Mouse (Mus musculus) adrenal gland, postnatal 14 days (tissue): ENCODE results near the gene Usp29. TPM values are rescaled to one million over a fixed set of nuclear protein-coding genes. Genes with fewer than 3 reads are reported as not detected.
"Not testable (repeated sequence)": the region's sequence is repeated elsewhere in the genome, so short reads cannot be mapped to it uniquely, and the experiment has no call there.

ENCODE experiments used
- DNase-seq: peaks from one replicate; pipeline ENCODE4 v3.0.0; 2021; ENCODE audit warnings: mixed read lengths
- microRNA-seq, 2 experiments: library from miRNA; unstranded; fragments of <30 nt; microRNA quantifications; one replicate each; pipeline ENCODE4 v1.2.0; 2021
- total RNA-seq: library from RNA; stranded (reverse); gene quantifications from 2 replicates; pipeline ENCODE4 v1.2.3, GENCODE M21; 2021

The Usp29 gene
- total RNA-seq, 1 experiment from 2014 or later: 2.7 TPM

- no peak for DNase-seq
Measured at GRCm38 (mm10) chr7:6929286-6929685, 198.9 kb downstream of the Usp29 start.

GRCm38 (mm10) chr7:6934741-6935140 is 204.4 kb downstream of the Usp29 start:
- DNase-seq: no peak

DNA sequence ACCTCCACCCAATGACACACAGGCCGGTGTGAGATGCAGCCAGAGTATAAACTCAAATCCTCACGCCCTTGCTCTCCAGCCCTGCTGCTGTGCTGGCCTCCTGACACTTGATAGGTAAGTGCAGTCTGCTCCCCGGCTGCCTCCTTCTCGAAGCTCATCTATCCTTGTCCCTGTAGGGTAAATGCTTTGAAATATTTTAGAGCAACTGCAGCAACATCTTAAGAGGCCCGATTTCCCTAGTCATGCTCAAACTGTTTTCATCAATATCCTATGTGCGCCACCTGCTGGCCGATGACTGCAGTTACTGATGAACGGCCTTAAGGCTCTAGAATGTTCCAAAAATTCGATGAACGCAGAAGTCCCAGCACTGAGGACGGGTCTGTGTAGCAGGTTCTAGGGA is 206.7 kb downstream of the Usp29 start:
- DNase-seq: peak; percentile 79

- DNase-seq: peak; percentile 12
Measured at GRCm38 (mm10) chr7:6940761-6941231, 210.4 kb downstream of the Usp29 start.

GRCm38 (mm10) chr7:6948061-6948460 is 217.7 kb downstream of the Usp29 start:
- DNase-seq: not testable (repeated sequence)

- DNase-seq: no peak
Measured at GRCm38 (mm10) chr7:6956576-6956975, 226.2 kb downstream of the Usp29 start.

GRCm38 (mm10) chr7:6958574-6958973 is 228.2 kb downstream of the Usp29 start:
- DNase-seq: no peak

GRCm38 (mm10) chr7:6973566-6973965 is 243.2 kb downstream of the Usp29 start:
- DNase-seq: no peak

GRCm38 (mm10) chr7:6976890-6977289 is 246.5 kb downstream of the Usp29 start:
- no peak for DNase-seq

DNA sequence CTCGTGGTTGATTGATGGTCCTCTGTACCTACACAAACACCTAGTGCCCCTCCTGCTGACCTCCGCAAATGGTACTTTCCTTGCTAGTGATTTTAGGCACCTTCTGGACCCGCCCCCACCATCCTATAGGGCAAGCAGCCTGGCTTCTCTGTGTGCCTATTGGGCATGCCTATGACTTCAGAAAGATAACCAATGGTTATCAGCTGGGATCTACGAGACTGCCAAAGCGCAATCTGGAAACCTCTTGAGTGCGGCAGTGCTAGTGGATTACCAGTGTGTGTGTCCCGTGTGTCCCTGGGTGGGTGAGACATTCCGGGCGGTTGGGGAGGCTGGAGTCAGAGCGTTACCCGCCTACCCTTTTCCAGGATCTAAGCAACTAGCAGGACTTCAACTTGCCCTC is 264.9 kb downstream of the Usp29 start, which contains the start of gene Aurkc:
TSS of gene Aurkc (plus strand) at position 50 of the 400 bp plus-strand sequence.
- not testable (repeated sequence) for DNase-seq

GRCm38 (mm10) chr7:6998914-6999313 is 268.5 kb downstream of the Usp29 start:
- DNase-seq: not testable (repeated sequence)

GRCm38 (mm10) chr7:7005441-7005840 is 275.1 kb downstream of the Usp29 start:
- DNase-seq: not testable (repeated sequence)

Small RNA genes lying within 50 kb of the gene (microRNA-seq; reads per million reads assigned to microRNA genes)
- 37.1 to 49.9 reads per million in 2 experiments for gene Mir3099

Other genes starting within 250 kb of the Usp29 start
- gene Olfr5, start 243.6 kb upstream of the Usp29 start, total RNA-seq: not detected in 2 replicates
- gene Olfr1347, start 230.8 kb upstream of the Usp29 start, total RNA-seq: not detected in 2 replicates
- gene Olfr1348, start 221.8 kb upstream of the Usp29 start, total RNA-seq: not detected in 2 replicates
- not detected in 2 replicates for gene Olfr1349, start 207.6 kb upstream of the Usp29 start, total RNA-seq
- not detected in 2 replicates for gene Olfr1350, start 165.7 kb upstream of the Usp29 start, total RNA-seq
- gene Zim1, start 34.1 kb upstream of the Usp29 start, total RNA-seq: 14.4 and 19.7 TPM in 2 replicates
- gene Peg3, start 147 bp upstream of the Usp29 start, total RNA-seq: 62.7 and 74.1 TPM in 2 replicates